Mouse (Mus musculus): ENCODE measurements at regions not wholly inside any gene's neighbourhood (a gene's known extent, or its start where the extent isn't known, plus 50 kb on each side); places are given as distances from the start of the nearest gene placed in this dataset.

- no peak for TF ChIP-seq EP300 (IDR thresholded peaks at IDR 0.05; ENCODE audit: low read depth)
- no peak for TF ChIP-seq CTCF (IDR thresholded peaks at IDR 0.05; ENCODE audit: low read depth)
Measured at GRCm38 (mm10) chr2:166348654-166349053, 193.2 kb upstream of the Sulf2 start.
